Mouse (Mus musculus): Measurements from ENCODE around the gene Pm20d2.

- peak; percentile 83 for TF ChIP-seq CTCF (IDR thresholded peaks at IDR 0.05; ENCODE audit: control insufficient read depth, insufficient read depth, low read length)
- TF ChIP-seq POLR2A (IDR thresholded peaks at IDR 0.05; ENCODE audit: borderline replicate concordance, control insufficient read depth, low read depth, low read length): no peak
Measured at GRCm38 (mm10) chr4:33204682-33205081, 15.1 kb upstream of the Pm20d2 start.

All from bone marrow, adult 2 months (tissue).